Mouse (Mus musculus) layer of hippocampus, adult 8-10 months (tissue): Measurements from ENCODE around the gene Cdh22. TPM values are rescaled to one million over a fixed set of nuclear protein-coding genes. Genes with fewer than 3 reads are reported as not detected.
A peak's percentile ranks its signal among the peaks of the same experiment; 100 is the strongest.

Experiments
- DNase-seq, 2 experiments: peaks; one replicate each; pipeline ENCODE4 v3.0.0; 2022; ENCODE audit warnings: low spot score in 2 of 2
- total RNA-seq, 4 experiments: library from RNA; stranded (reverse); gene quantifications; 2 replicates each; pipeline ENCODE4 v1.2.4; 2022

Cdh22 gene
- total RNA-seq, 4 experiments from 2014 or later = 17.8 to 19.7 (median 18.2) TPM

DNA sequence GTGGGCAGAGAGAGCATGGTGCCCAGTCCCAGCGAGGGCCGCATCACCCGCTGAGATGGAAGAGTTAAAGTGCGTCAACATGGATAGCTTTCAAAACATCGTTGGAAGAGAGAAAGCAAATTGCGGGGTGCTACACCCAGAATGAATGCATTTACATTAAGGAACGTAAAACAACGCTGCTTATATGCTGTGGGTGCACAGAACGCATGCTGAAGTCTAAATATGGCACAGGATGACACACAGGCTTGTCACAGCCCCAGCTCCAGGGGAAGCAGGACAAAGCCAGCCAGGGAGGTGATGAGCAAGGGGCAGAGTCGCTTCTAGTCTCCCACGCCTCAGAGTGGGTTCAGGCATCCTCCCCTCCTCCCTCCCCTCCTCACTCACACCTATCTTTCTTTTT is 27.0 kb downstream of the Cdh22 start:
- no peak for DNase-seq

DNA sequence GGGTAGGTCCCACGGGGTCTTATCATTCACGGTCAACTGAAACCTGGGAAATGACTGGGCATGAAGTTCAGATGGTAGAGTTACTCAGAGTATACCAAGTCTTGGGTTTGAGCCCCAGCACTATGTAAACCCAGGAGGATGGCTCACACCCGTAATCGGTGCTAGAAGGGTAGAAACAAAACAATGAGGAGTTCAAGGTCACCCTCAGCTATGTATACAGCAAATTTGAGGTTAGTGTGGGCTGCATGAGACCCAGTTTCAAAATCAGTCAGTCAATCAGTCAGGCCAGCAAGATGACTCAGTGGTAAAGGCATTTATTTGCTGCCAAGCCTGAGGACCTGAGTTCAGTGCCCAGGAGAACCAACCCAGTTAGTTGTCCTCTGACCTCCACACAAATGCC is 27.6 kb downstream of the Cdh22 start:
- no peak for DNase-seq

DNA sequence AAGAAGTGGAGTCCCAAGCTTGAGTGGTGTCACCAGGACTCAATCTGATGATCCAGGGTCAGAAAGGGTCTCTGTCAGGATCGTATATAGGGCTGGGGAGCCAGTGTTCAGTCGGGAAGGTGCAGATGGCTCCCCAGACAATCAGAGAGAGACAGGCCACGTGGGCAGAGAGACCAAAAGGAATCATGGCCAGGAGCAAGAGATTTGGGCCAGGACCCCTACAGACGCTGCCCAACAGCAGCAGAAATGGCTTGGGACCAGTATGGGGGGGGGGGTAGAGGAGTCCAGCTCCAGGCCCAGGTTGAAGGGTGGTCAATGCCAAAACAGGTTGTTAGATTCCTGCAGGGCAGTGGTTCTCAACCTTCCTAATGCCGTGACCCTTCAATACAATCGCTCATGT is 29.2 kb downstream of the Cdh22 start:
- DNase-seq = no peak

DNA sequence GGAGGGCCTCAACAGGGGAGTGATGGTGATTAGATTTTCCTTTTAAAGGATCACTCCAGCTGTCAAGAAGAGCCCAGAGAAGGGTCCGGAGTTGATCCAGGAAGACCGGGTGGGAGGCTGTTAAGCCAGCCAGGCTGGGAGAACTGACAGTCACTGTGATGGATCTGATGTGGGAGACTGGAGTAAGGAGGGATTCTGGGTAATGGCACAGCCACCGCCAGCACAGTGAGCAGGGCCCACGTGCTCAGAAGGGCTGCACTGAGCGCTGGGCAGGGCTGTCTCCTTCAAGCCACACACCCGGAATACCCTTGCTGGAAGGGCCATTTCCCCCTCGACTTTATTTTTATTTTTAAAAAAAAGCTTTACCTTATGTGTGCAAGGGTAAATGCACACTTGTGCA is 29.7 kb downstream of the Cdh22 start:
- no peak for DNase-seq

- DNase-seq = peak; percentile 67 to 72
Observed at GRCm38 (mm10) chr2:165201761-165202751, 32.6 kb downstream of the Cdh22 start.

GRCm38 (mm10) chr2:165197546-165197945 is 37.1 kb downstream of the Cdh22 start:
- DNase-seq = no peak

- DNase-seq = no peak
Observed at GRCm38 (mm10) chr2:165195411-165196182, 39.1 kb downstream of the Cdh22 start.

GRCm38 (mm10) chr2:165191483-165191882 is 43.2 kb downstream of the Cdh22 start:
- DNase-seq = no peak

- no peak for DNase-seq
Observed at GRCm38 (mm10) chr2:165189546-165189945, 45.1 kb downstream of the Cdh22 start.

GRCm38 (mm10) chr2:165187648-165188380 is 46.8 kb downstream of the Cdh22 start:
- DNase-seq = no peak

- DNase-seq = no peak
Observed at GRCm38 (mm10) chr2:165184015-165184633, 50.5 kb downstream of the Cdh22 start.

- DNase-seq = no peak
Observed at GRCm38 (mm10) chr2:165182085-165182976, 52.3 kb downstream of the Cdh22 start.

GRCm38 (mm10) chr2:165179231-165179630 is 55.4 kb downstream of the Cdh22 start:
- no peak for DNase-seq

DNA sequence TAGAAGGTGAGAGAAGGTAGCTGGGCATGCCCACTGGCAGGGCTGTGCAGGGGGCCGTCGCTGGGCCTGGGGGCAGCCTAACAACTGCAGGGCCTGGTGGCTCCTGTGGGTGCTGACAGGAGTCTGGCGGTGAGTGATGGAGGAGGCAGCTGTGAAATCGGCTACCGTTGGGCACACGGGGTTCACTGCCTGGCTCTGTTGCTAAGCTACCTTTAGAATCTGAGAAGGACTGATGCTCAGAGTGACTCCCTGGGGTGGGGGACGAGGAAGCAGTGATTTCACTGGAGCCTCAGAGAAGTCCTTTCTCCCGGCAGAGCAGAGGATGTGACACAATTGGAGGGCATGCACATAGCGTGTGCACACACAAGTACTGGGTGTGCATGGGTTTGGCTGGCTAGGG is 57.7 kb downstream of the Cdh22 start:
- no peak for DNase-seq

GRCm38 (mm10) chr2:165166664-165167435 is 67.8 kb downstream of the Cdh22 start:
- DNase-seq = peak in 1 of 2 experiments; percentile 30

GRCm38 (mm10) chr2:165162221-165162620 is 72.4 kb downstream of the Cdh22 start:
- no peak for DNase-seq

DNA sequence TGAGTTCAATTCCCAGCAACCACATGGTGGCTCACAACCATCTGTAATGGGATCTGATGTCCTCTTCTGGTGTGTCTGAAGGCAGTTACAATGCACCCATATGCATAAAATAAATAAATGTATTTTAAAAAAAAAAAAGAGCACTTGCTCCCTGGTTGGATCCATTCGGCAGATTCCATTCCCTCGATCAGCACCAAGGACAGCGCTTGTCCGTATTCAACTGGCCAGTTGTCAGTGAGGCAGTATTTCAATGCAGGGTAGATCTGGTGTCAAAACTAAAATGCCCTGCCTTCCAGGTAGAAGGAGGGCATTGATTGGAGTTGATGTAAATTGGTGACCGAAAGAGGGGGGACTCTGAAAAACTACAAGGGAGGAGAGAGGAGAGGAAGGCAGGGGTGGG is 74.2 kb downstream of the Cdh22 start:
- no peak for DNase-seq

DNA sequence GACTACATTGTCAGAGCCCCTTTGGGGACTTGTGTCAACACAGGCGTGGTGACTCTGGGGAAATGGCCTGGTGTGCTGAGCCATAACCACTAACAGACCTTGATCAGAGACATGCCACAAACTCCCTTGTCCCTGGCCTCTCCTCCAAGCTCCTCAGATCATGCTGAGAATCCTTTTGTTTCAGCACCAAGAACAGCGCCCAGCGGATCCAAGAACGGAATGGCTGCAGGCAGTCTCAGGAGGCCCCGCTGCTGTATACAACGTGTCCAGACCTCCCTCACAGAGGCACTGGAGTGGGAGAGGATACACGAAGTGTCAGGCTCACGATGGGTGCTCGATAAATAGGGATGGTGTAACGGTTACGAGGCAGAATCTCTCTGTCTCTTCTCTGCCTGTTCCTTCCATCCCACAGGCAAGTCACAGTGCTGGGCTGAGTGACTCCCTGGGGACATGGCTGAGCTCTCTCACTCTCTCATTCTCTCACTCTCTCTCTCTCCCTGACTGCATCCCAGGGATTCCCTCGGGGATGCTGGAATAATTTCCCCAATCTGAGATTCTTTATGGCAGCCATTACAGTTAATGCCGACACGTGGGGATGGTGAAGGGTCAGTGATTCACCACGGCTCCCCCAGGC is 75.5 kb downstream of the Cdh22 start:
- no peak for DNase-seq

- DNase-seq = no peak
Observed at GRCm38 (mm10) chr2:165158317-165158716, 76.3 kb downstream of the Cdh22 start.
